Mouse (Mus musculus) E14TG2a.4 (cell line): ENCODE data around the gene Inpp5a.

Experiments
- CTCF ChIP-seq: conservative IDR thresholded peaks from 2 replicates; pipeline ENCODE4 v1.5.1; 2014; ENCODE audit warnings: low read length
- NANOG ChIP-seq: IDR thresholded peaks from 2 replicates; pipeline ENCODE4 v1.6.1; 2014; ENCODE audit warnings: borderline replicate concordance, low read length, mixed read lengths

DNA sequence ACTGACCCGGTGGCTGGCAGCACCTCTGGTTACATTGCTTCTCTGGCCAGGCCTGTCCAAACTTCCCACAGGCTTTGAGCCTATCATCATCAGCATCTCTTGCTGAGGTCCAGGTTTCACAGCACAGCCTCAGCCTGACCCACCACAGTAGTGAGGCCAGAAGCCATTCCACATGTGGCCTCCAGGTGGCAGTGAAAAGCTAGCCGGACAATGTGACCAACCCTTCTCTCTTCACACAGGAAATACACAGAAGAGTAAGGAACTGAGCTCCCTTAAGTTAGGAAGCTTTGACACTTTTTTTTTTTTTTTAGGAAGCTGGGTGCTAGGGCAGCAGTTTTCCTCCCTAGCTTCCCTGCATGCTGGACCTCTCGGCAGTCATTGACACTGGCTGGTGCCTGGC is 201.4 kb downstream of the Inpp5a start:
- peak; percentile 93 for TF ChIP-seq CTCF
- TF ChIP-seq NANOG = no peak
